Mouse (Mus musculus) liver, embryonic 12.5 days (tissue): ENCODE measurements around the gene Tldc2. TPM values are rescaled to one million over a fixed set of nuclear protein-coding genes. Genes with fewer than 3 reads are reported as not detected.

Experiments used
- ATAC-seq: fragments of 200-750 bp; cut with Nextera tagmentation; 2 replicates; pipeline ENCODE4 v1.8.0; 2017; ENCODE audit warnings: moderate number of reproducible peaks, mild to moderate bottlenecking, moderate library complexity
- H3K27ac ChIP-seq: fragments of 300-500 bp; sonication (generic); 2 replicates; pipeline ENCODE4 v1.5.1; 2016; ENCODE audit warnings: mild to moderate bottlenecking
- H3K27me3 ChIP-seq: fragments of 300-500 bp; sonication (generic); replicated peaks from 2 replicates; pipeline ENCODE4 v1.6.1; 2016; ENCODE audit warnings: mild to moderate bottlenecking, moderate library complexity
- H3K36me3 ChIP-seq: fragments of 300-500 bp; sonication (generic); 2 replicates; pipeline ENCODE4 v1.6.1; 2016; ENCODE audit warnings: mild to moderate bottlenecking, moderate library complexity
- H3K4me1 ChIP-seq: fragments of 300-500 bp; sonication (generic); 2 replicates; pipeline ENCODE4 v1.6.1; 2016
- H3K4me2 ChIP-seq: fragments of 300-500 bp; sonication (generic); 2 replicates; pipeline ENCODE4 v1.6.1; 2016; ENCODE audit warnings: mild to moderate bottlenecking, moderate library complexity
- H3K4me3 ChIP-seq: fragments of 300-500 bp; sonication (generic); 2 replicates; pipeline ENCODE4 v1.5.1; 2016; ENCODE audit warnings: mild to moderate bottlenecking, moderate library complexity
- H3K9ac ChIP-seq: fragments of 300-500 bp; sonication (generic); 2 replicates; pipeline ENCODE4 v1.6.1; 2016; ENCODE audit warnings: mild to moderate bottlenecking, moderate library complexity
- H3K9me3 ChIP-seq: fragments of 300-500 bp; sonication (generic); replicated peaks from 2 replicates; pipeline ENCODE4 v1.6.1; 2016; ENCODE audit warnings: mild to moderate bottlenecking, moderate library complexity
- WGBS: fragments of 180-500 bp; shearing (Covaris S2); methylation state at CpG from one replicate; pipeline ENCODE4 v1.1.7; 2016; ENCODE audit not compliant: insufficient replicate concordance; 5-methylcytosine and 5-hydroxymethylcytosine counted together
- polyA plus RNA-seq: library from polyadenylated mRNA; unstranded; fragments of >200 nt; fragmentation: Nextera tagmentation; extraction: Ambion mirVana; gene quantifications from 2 replicates; pipeline ENCODE4 v1.2.1, GENCODE M21; 2016

Tldc2 gene
- polyA plus RNA-seq, 1 experiment from 2014 or later: 0.29 TPM

GRCm38 (mm10) chr2:157073378-157074052 is 13.3 kb upstream of the Tldc2 start:
- H3K4me1 ChIP-seq: peaks cover 85% of the 10 kb centered on the region

GRCm38 (mm10) chr2:157074186-157074724 is 12.6 kb upstream of the Tldc2 start:
- WGBS: 71% methylated on average over 9 of the region's 9 CpGs
- Histone ChIP-seq H3K4me3 (no peak overlapping the region), H3K27me3 (peaks cover 41% of the 10 kb centered on the region), H3K36me3 (0 out of 2 replicates have a peak, but pooled peaks cover 2% of the 10 kb centered on the region), H3K9ac (no peak overlapping the region), H3K27ac (no peak overlapping the region), H3K4me2 (no peak overlapping the region), H3K9me3 (no peaks in the 10 kb centered on the region), H3K4me1 (peaks cover 78% of the 10 kb centered on the region)
- no peak for ATAC-seq

More at GRCm38 (mm10) chr2:157073378-157074052, 13.3 kb upstream of the Tldc2 start:
- H3K36me3 ChIP-seq: 0 out of 2 replicates have a peak, but pooled peaks cover 2% of the 10 kb centered on the region
- H3K9me3 ChIP-seq: no peaks in the 10 kb centered on the region
- no peak overlapping the region for H3K4me2 ChIP-seq
- ATAC-seq: no peak
- peaks cover 34% of the 10 kb centered on the region for H3K27me3 ChIP-seq
- H3K9ac ChIP-seq: no peak overlapping the region
- WGBS: 59% methylated on average over 9 of the region's 9 CpGs
- H3K4me3 ChIP-seq: no peak overlapping the region
- H3K27ac ChIP-seq: no peak overlapping the region

DNA sequence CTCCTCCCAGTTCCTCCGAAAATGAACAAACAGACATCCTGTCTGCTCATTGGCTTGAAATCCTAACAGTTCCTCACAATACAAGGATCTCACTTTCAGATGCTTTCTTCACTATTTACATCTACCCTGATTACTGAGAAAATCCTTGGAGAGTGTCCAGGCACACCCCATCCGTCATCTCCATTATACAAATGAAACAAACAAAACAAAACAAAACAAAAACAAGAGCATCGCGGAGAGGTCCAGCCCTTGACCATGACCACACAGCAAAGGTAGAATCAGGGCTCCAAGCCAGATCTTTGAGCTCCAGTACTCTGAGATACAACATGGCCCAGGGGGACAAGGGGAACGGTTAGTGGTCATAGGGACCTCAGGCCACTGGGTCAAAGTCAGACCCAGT is 12.1 kb upstream of the Tldc2 start:
- no peak for ATAC-seq
- Histone ChIP-seq H3K4me3 (no peak overlapping the region), H3K4me2 (no peak overlapping the region), H3K27ac (no peak overlapping the region), H3K36me3 (0 out of 2 replicates have a peak, but pooled peaks cover 2% of the 10 kb centered on the region), H3K27me3 (peaks cover 47% of the 10 kb centered on the region), H3K9me3 (no peaks in the 10 kb centered on the region), H3K4me1 (peaks cover 76% of the 10 kb centered on the region), H3K9ac (no peak overlapping the region)
- 77% methylated on average over 5 of the region's 5 CpGs for WGBS

GRCm38 (mm10) chr2:157075226-157075625 is 11.6 kb upstream of the Tldc2 start:
- 62% methylated on average over 3 of the region's 3 CpGs for WGBS
- no peak for ATAC-seq
- Histone ChIP-seq H3K4me1 (peaks cover 71% of the 10 kb centered on the region), H3K27ac (no peak overlapping the region), H3K36me3 (0 out of 2 replicates have a peak, but pooled peaks cover 2% of the 10 kb centered on the region), H3K9me3 (no peaks in the 10 kb centered on the region), H3K4me3 (no peak overlapping the region), H3K4me2 (no peak overlapping the region), H3K9ac (no peak overlapping the region), H3K27me3 (peaks cover 51% of the 10 kb centered on the region)

DNA sequence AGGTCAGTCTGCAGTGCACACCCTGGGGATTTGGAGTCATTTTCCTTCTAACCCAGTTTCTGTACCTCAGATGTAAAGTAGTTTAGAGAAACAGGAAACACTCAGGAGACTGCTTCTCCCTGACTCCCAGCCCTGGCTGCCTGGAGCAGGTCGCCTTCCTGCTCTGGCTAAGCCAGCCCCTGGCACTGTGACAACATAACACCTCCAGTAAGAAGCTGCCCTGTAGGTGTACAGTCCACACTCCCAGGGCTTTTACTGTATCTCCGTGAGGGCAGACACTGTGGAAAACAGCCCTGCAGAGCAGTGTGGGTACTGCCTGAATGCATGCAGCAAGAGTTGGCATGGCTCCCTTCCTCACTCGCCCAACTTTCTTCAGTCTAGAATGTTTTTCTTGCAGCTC is 11.2 kb upstream of the Tldc2 start:
- ATAC-seq: no peak
- no peaks in the 10 kb centered on the region for H3K9me3 ChIP-seq
- no peak overlapping the region for H3K27ac ChIP-seq
- H3K4me2 ChIP-seq: no peak overlapping the region
- H3K9ac ChIP-seq: no peak overlapping the region
- H3K36me3 ChIP-seq: 0 out of 2 replicates have a peak, but pooled peaks cover 2% of the 10 kb centered on the region
- peaks cover 56% of the 10 kb centered on the region for H3K27me3 ChIP-seq
- no peak overlapping the region for H3K4me3 ChIP-seq
- peaks cover 67% of the 10 kb centered on the region for H3K4me1 ChIP-seq
- 52% methylated on average over 3 of the region's 3 CpGs for WGBS

DNA sequence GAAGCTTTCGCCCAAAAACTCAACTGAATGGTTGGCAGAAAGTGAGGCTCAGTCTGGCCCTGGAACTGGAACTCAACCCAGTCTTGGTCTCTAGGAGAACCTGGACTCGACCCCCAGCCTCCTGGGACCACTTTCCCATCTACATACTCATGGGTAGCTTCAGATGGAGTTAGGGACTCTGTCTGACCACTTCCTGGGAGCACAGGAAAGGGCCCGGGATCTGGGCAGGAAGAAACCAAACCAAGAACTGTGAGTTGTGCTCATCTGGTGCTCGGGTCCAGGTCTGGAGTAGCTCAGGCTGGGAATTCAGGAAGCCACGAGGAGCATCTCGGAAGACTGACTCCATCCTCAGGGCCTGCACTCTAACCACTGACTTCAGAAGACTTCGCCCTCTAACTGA is 10.3 kb upstream of the Tldc2 start:
- H3K4me3 ChIP-seq: no peak overlapping the region
- H3K4me2 ChIP-seq: no peak overlapping the region
- WGBS: 58% methylated on average over 7 of the region's 7 CpGs
- H3K4me1 ChIP-seq: peaks cover 58% of the 10 kb centered on the region
- 0 out of 2 replicates have a peak, but pooled peaks cover 2% of the 10 kb centered on the region for H3K36me3 ChIP-seq
- H3K9ac ChIP-seq: no peak overlapping the region
- peaks cover 65% of the 10 kb centered on the region for H3K27me3 ChIP-seq
- ATAC-seq: no peak
- H3K9me3 ChIP-seq: no peaks in the 10 kb centered on the region
- H3K27ac ChIP-seq: no peak overlapping the region

DNA sequence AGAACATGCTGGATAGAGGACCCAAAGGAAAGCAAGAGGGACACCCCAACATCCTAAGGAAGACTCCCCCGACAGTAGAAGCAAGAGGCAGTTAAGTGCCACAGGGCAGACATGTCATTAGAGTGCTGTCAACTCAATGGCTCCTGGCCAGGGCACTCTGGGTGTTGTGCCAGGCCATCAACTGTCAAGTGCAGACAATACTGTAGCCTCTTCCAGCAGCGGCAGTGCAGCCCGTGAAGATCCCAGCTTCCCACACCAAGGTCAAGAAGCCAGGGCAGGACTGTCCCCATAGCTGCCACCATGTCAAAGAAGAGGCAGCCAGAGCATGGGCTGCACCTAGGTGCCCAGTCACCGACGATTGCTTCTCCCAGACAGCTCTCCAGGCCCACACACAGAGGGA is 9.7 kb upstream of the Tldc2 start:
- H3K27ac ChIP-seq: 0 out of 2 replicates have a peak overlapping the region, but pooled peaks have one; percentile 27
- peaks cover 56% of the 10 kb centered on the region for H3K4me1 ChIP-seq
- peaks cover 70% of the 10 kb centered on the region for H3K27me3 ChIP-seq
- H3K4me2 ChIP-seq: peak overlapping the region; percentile 73
- peak overlapping the region; percentile 61 for H3K4me3 ChIP-seq
- 0 out of 2 replicates have a peak overlapping the region, but pooled peaks have one; percentile 70 for H3K9ac ChIP-seq
- 0 out of 2 replicates have a peak, but pooled peaks cover 2% of the 10 kb centered on the region for H3K36me3 ChIP-seq
- no peak for ATAC-seq
- 36% methylated on average over 5 of the region's 5 CpGs for WGBS
- no peaks in the 10 kb centered on the region for H3K9me3 ChIP-seq

- Histone ChIP-seq H3K27me3 (peaks cover 75% of the 10 kb centered on the region), H3K9ac (peak overlapping the region; percentile 70), H3K36me3 (0 out of 2 replicates have a peak, but pooled peaks cover 2% of the 10 kb centered on the region), H3K9me3 (no peaks in the 10 kb centered on the region), H3K4me1 (peaks cover 52% of the 10 kb centered on the region), H3K27ac (peak overlapping the region; percentile 70), H3K4me3 (peak overlapping the region; percentile 61), H3K4me2 (peak overlapping the region; percentile 73)
- WGBS: 12% methylated on average over 15 of the region's 15 CpGs
- peak; percentile 23; the same call in 1 of the 2 replicates for ATAC-seq
Measured at GRCm38 (mm10) chr2:157077641-157078058, 9.2 kb upstream of the Tldc2 start.

DNA sequence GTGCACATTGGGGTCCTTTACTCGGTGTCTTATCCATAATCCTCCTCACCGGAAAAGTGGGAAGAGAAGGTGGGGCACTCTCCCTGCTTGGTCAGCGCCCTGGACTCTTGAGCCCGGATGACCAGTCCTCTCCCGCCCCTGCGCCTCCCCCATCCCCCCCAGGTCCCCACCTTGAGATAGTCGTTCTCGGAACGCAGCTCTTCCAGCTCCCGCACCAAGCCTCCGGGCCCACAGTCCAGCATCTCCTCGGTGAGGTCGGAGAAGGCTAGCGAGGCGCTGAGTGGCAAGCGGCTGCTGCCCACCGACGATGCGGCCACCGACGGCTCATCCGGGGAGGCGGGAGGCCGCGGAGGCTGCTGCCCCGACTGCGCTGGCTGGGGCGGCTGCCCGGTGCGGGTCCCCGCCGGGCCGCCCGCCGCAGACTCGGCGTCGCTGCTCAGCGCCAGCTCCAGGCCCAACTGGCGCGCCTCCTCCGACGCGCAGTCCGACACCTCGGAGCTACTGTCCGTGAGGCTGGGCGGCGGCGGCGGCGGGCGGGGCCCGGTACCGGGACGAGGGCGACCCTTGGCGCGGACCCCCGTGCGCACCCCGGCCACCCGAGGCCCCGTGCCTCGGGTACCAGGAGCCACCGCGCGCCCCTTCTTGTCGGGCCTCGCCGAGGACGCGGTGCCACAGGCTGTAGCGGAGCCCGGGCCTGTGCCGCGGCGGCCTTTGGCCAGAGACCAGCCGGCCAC is 8.6 kb upstream of the Tldc2 start:
- Histone ChIP-seq H3K27me3 (peaks cover 81% of the 10 kb centered on the region), H3K27ac (peak overlapping the region; percentile 70), H3K4me3 (peak overlapping the region; percentile 61), H3K36me3 (0 out of 2 replicates have a peak, but pooled peaks cover under 1% of the 10 kb centered on the region), H3K9me3 (no peaks in the 10 kb centered on the region), H3K9ac (peak overlapping the region; percentile 70), H3K4me1 (peaks cover 46% of the 10 kb centered on the region), H3K4me2 (peak overlapping the region; percentile 73)
- 1% methylated on average over 78 of the region's 79 CpGs for WGBS
- no peak for ATAC-seq

- Histone ChIP-seq H3K4me1 (peaks cover 38% of the 10 kb centered on the region), H3K4me2 (peak within 1 kb of the TSS; percentile 73), H3K36me3 (no peaks in the 10 kb centered on the region), H3K27ac (peak within 1 kb of the TSS; percentile 70), H3K27me3 (peaks cover 85% of the 10 kb centered on the region), H3K9ac (peak within 1 kb of the TSS; percentile 70), H3K9me3 (no peaks in the 10 kb centered on the region), H3K4me3 (peak within 1 kb of the TSS; percentile 61)
- under 1% methylated on average over 109 of the region's 136 CpGs for WGBS
- peak; percentile 66 for ATAC-seq
Measured at GRCm38 (mm10) chr2:157078793-157079700, 7.8 kb upstream of the Tldc2 start, which contains the start of gene Soga1. TSS of gene Soga1 (minus strand) at chr2:157079254.

- 12% methylated on average over 16 of the region's 16 CpGs for WGBS
- Histone ChIP-seq H3K9me3 (no peaks in the 10 kb centered on the region), H3K36me3 (no peaks in the 10 kb centered on the region), H3K4me1 (peaks cover 33% of the 10 kb centered on the region), H3K27me3 (peaks cover 85% of the 10 kb centered on the region), H3K4me2 (peak overlapping the region; percentile 73), H3K27ac (no peak overlapping the region; the same call in 1 of the 2 replicates), H3K9ac (peak overlapping the region; percentile 70; the same call in 1 of the 2 replicates), H3K4me3 (peak overlapping the region; percentile 61)
- peak; percentile 3; the same call in 1 of the 2 replicates for ATAC-seq
Measured at GRCm38 (mm10) chr2:157079701-157080180, 7.1 kb upstream of the Tldc2 start.
